Mouse (Mus musculus): ENCODE results near the gene Taldo1.

Taldo1 gene

GRCm38 (mm10) chr7:141426948-141427730 lies 35.1 kb downstream of the Taldo1 start:
- DNase-seq (ENCODE audit: low read depth) = no peak

GRCm38 (mm10) chr7:141428701-141429100 lies 36.7 kb downstream of the Taldo1 start:
- DNase-seq (ENCODE audit: low read depth) = no peak

- no peak for DNase-seq (ENCODE audit: low read depth)
These were observed 37.3 kb downstream of the Taldo1 start, which contains the start of gene Cend1 for GRCm38 (mm10) chr7:141429310-141429709. Gene Cend1 (minus strand): TSS chr7:141429491.

GRCm38 (mm10) chr7:141429840-141430584 lies 38.0 kb downstream of the Taldo1 start:
- no peak for DNase-seq (ENCODE audit: low read depth)

GRCm38 (mm10) chr7:141430585-141431240 lies 38.7 kb downstream of the Taldo1 start:
- DNase-seq (ENCODE audit: low read depth) = no peak

- no peak for DNase-seq (ENCODE audit: low read depth)
These were observed 39.6 kb downstream of the Taldo1 start for GRCm38 (mm10) chr7:141431434-141432185.

- DNase-seq (ENCODE audit: low read depth) = no peak
These were observed 40.2 kb downstream of the Taldo1 start for GRCm38 (mm10) chr7:141432186-141432611.

- DNase-seq (ENCODE audit: low read depth) = no peak
These were observed 40.9 kb downstream of the Taldo1 start for GRCm38 (mm10) chr7:141432741-141433516.

GRCm38 (mm10) chr7:141433517-141434400 lies 41.8 kb downstream of the Taldo1 start:
- DNase-seq (ENCODE audit: low read depth) = no peak

GRCm38 (mm10) chr7:141434464-141434863 lies 42.5 kb downstream of the Taldo1 start:
- peak; percentile 53 for DNase-seq (ENCODE audit: low read depth)

GRCm38 (mm10) chr7:141435129-141435855 lies 43.3 kb downstream of the Taldo1 start:
- DNase-seq (ENCODE audit: low read depth) = peak; percentile 80

GRCm38 (mm10) chr7:141435856-141436522 lies 44.0 kb downstream of the Taldo1 start:
- no peak for DNase-seq (ENCODE audit: low read depth)

- DNase-seq (ENCODE audit: low read depth) = no peak
These were observed 44.5 kb downstream of the Taldo1 start for GRCm38 (mm10) chr7:141436523-141436892.

- DNase-seq (ENCODE audit: low read depth) = peak; percentile 87
These were observed 45.5 kb downstream of the Taldo1 start, which contains the start of gene Slc25a22 for GRCm38 (mm10) chr7:141437178-141438120. Gene Slc25a22 (minus strand): TSS chr7:141437892.

- no peak for DNase-seq (ENCODE audit: low read depth)
These were observed 46.4 kb downstream of the Taldo1 start for GRCm38 (mm10) chr7:141438201-141438968.

GRCm38 (mm10) chr7:141439140-141439679 lies 47.2 kb downstream of the Taldo1 start:
- no peak for DNase-seq (ENCODE audit: low read depth)

All from naive thymus-derived CD4-positive, alpha-beta T cell, adult 2 months (primary cell).